Mouse (Mus musculus) bone marrow, adult 2 months (tissue): ENCODE measurements around the gene Svip. TPM values are rescaled to one million over a fixed set of nuclear protein-coding genes. Genes with fewer than 3 reads are reported as not detected.

Source experiments
- H3K27ac ChIP-seq: fragments of 200-500 bp; 2 replicates; pipeline ENCODE4 v1.5.1; 2012; ENCODE audit warnings: low read depth, mild to moderate bottlenecking, control low read depth, inconsistent platforms, low read length; ENCODE audit not compliant: control insufficient read depth, poor library complexity, insufficient read depth
- H3K4me1 ChIP-seq: fragments of 200-500 bp; 2 replicates; pipeline ENCODE4 v1.6.1; 2011; ENCODE audit warnings: low read length; ENCODE audit not compliant: control insufficient read depth, insufficient read depth
- H3K4me3 ChIP-seq: fragments of 200-500 bp; replicated peaks from 2 replicates; pipeline ENCODE3; 2011; ENCODE audit warnings: mild to moderate bottlenecking, low read depth, low read length, control low read depth; ENCODE audit not compliant: control insufficient read depth
- CTCF ChIP-seq: fragments of 200-500 bp; IDR thresholded peaks from 2 replicates; pipeline ENCODE4 v1.5.1; 2011; ENCODE audit warnings: low read length, control low read depth; ENCODE audit not compliant: control insufficient read depth, insufficient read depth
- POLR2A ChIP-seq: fragments of 200-500 bp; IDR thresholded peaks from 2 replicates; pipeline ENCODE4 v1.6.1; 2011; ENCODE audit warnings: low read depth, mild to moderate bottlenecking, control low read depth, low read length, borderline replicate concordance; ENCODE audit not compliant: control insufficient read depth
- WGBS: fragments of 180-500 bp; shearing (Covaris S2); methylation state at CpG from one replicate; pipeline ENCODE4 v1.1.7; 2018; 5-methylcytosine and 5-hydroxymethylcytosine counted together
- polyA plus RNA-seq: library from polyadenylated mRNA; stranded (reverse); fragments of >200 nt; gene quantifications from 2 replicates; pipeline ENCODE4 v1.2.4, GENCODE M21; 2011; ENCODE audit warnings: low replicate concordance; ENCODE audit not compliant: missing spikeins, insufficient read depth, insufficient read length

Svip gene
- polyA plus RNA-seq, 1 experiment, result 43.9 TPM

- no peaks in the 10 kb centered on the region; the same call in 1 of the 2 replicates for H3K4me1 ChIP-seq
- H3K4me3 ChIP-seq, result no peak overlapping the region
- 69% methylated on average over 2 of the region's 2 CpGs for WGBS
- no peak overlapping the region for H3K27ac ChIP-seq
- TF ChIP-seq CTCF (no peak), POLR2A (no peak)
Observed at GRCm38 (mm10) chr7:52007138-52007537, 1.3 kb upstream of the Svip start.

- Histone ChIP-seq H3K27ac (peak overlapping the region; percentile 64; the same call in 1 of the 2 replicates), H3K4me3 (peak overlapping the region; percentile 60), H3K4me1 (no peaks in the 10 kb centered on the region; the same call in 1 of the 2 replicates)
- WGBS, result 2% methylated on average over 9 of the region's 9 CpGs
- TF ChIP-seq CTCF, result no peak
- no peak for TF ChIP-seq POLR2A
Observed at GRCm38 (mm10) chr7:52006296-52006630, 445 bp upstream of the Svip start.

GRCm38 (mm10) chr7:51991020-51991419 lies 14.8 kb downstream of the Svip start:
- 43% methylated on average over 3 of the region's 3 CpGs for WGBS
- TF ChIP-seq CTCF, result no peak
- no peak for TF ChIP-seq POLR2A
- H3K27ac ChIP-seq, result no peak overlapping the region
- peaks cover 3% of the 10 kb centered on the region for H3K4me1 ChIP-seq
- H3K4me3 ChIP-seq, result no peak overlapping the region

- TF ChIP-seq CTCF (no peak), POLR2A (no peak)
- Histone ChIP-seq H3K4me3 (no peak overlapping the region), H3K27ac (peak overlapping the region; percentile 23; the same call in 1 of the 2 replicates), H3K4me1 (peaks cover 7% of the 10 kb centered on the region)
- WGBS, result 4% methylated on average over 6 of the region's 6 CpGs
Observed at GRCm38 (mm10) chr7:51986909-51987308, 18.9 kb downstream of the Svip start.

GRCm38 (mm10) chr7:51985763-51986162 lies 20.1 kb downstream of the Svip start:
- TF ChIP-seq CTCF, result no peak
- no peak for TF ChIP-seq POLR2A
- Histone ChIP-seq H3K4me1 (peaks cover 5% of the 10 kb centered on the region; the same call in 1 of the 2 replicates), H3K27ac (no peak overlapping the region), H3K4me3 (no peak overlapping the region)
- 64% methylated on average over 6 of the region's 6 CpGs for WGBS

GRCm38 (mm10) chr7:51982303-51982702 lies 23.5 kb downstream of the Svip start:
- 12% methylated on average over 1 of the region's 1 CpGs for WGBS
- Histone ChIP-seq H3K4me1 (peaks cover 5% of the 10 kb centered on the region; the same call in 1 of the 2 replicates), H3K27ac (peak overlapping the region; percentile 58; the same call in 1 of the 2 replicates), H3K4me3 (no peak overlapping the region)
- TF ChIP-seq CTCF, result no peak
- no peak for TF ChIP-seq POLR2A

GRCm38 (mm10) chr7:51979271-51979670 lies 26.5 kb downstream of the Svip start:
- no peak for TF ChIP-seq CTCF
- no peak for TF ChIP-seq POLR2A
- Histone ChIP-seq H3K27ac (no peak overlapping the region), H3K4me1 (peaks cover 5% of the 10 kb centered on the region; the same call in 1 of the 2 replicates), H3K4me3 (no peak overlapping the region)
- 34% methylated on average over 5 of the region's 5 CpGs for WGBS

- WGBS, result 33% methylated on average over 6 of the region's 6 CpGs
- Histone ChIP-seq H3K4me1 (no peaks in the 10 kb centered on the region), H3K4me3 (no peak overlapping the region), H3K27ac (no peak overlapping the region)
- TF ChIP-seq CTCF (no peak), POLR2A (no peak)
Observed at GRCm38 (mm10) chr7:51975181-51975580, 30.6 kb downstream of the Svip start.

GRCm38 (mm10) chr7:51973526-51973925 lies 32.3 kb downstream of the Svip start:
- 78% methylated on average over 2 of the region's 2 CpGs for WGBS
- TF ChIP-seq CTCF (no peak), POLR2A (no peak)
- H3K27ac ChIP-seq, result no peak overlapping the region
- no peaks in the 10 kb centered on the region for H3K4me1 ChIP-seq
- no peak overlapping the region for H3K4me3 ChIP-seq
